12 mouse cellular contexts compared by ENCODE assay signal in genomic region chr10:24593556-24593955, GRCm38 (mm10). TPM values are rescaled to one million over a fixed set of nuclear protein-coding genes. Genes with fewer than 3 reads are reported as not detected.
A peak's percentile ranks its signal among the peaks of the same experiment; 100 is the strongest.
DNase-seq lines count a peak whose midpoint lies in the region; ATAC-seq lines count a peak whose summit lies in the region.
"Had no signal": no experiment of that assay in that cellular context is flagged by ENCODE, and none has a peak within 500 bp of the region (broad histone marks: within the 10 kb centered on the region; RNA-seq: fewer than 3 reads in every experiment).

No protein-coding gene starts in this region.

- 0 out of 2 replicates have a peak overlapping the region, but pooled peaks have one; percentile 33 for H3K27ac ChIP-seq in midbrain, embryonic 10.5 days (replicated peaks)
- no peak overlapping the region for H3K27ac ChIP-seq in midbrain, embryonic 16.5 days (ENCODE audit: low read length)
- H3K27ac ChIP-seq: limb, embryonic 15.5 days had no signal

- DNase-seq in embryo, embryonic 10.5 days (ENCODE audit: low spot score): peak; percentile 50
- DNase-seq in embryo, embryonic 10 days (ENCODE audit: low spot score): no peak
- DNase-seq in midbrain, embryonic 10.5 days (ENCODE audit: low spot score): no peak
- peak; percentile 50 to 54 for DNase-seq in heart, postnatal 36 days
- no peak for DNase-seq in left cerebral cortex, adult 11 months (ENCODE audit: low spot score)
- DNase-seq in cerebellum, postnatal 4 days (ENCODE audit: low spot score in 2 of 2): no peak
- DNase-seq: cerebellum, postnatal 25 days had no signal

- H3K27me3 ChIP-seq in midbrain, embryonic 10.5 days (ENCODE audit: low read depth, poor library complexity, severe bottlenecking): no peaks in the 10 kb centered on the region
- no peaks in the 10 kb centered on the region; the same call in 1 of the 2 replicates for H3K27me3 ChIP-seq in midbrain, embryonic 16.5 days (ENCODE audit: control insufficient read depth, insufficient read depth, low read depth, low read length)
- H3K27me3 ChIP-seq: limb, embryonic 15.5 days had no signal

- WGBS in midbrain, embryonic 10.5 days: 74% methylated on average over 4 of the region's 4 CpGs
- 77% methylated on average over 4 of the region's 4 CpGs for WGBS in midbrain, embryonic 16.5 days

- no peak overlapping the region for H3K4me2 ChIP-seq in midbrain, embryonic 16.5 days (ENCODE audit: low read length)
- H3K4me2 ChIP-seq: limb, embryonic 15.5 days had no signal

- no peak for ATAC-seq in midbrain, embryonic 16.5 days
- no peak for ATAC-seq in erythroblast, adult 5-6 weeks (replicated peaks; ENCODE audit: low FRiP score, poor library complexity, severe bottlenecking)
- ATAC-seq: forebrain, embryonic 14.5 days had no signal

- H3K36me3 ChIP-seq in midbrain, embryonic 10.5 days: peaks cover 16% of the 10 kb centered on the region
- no peaks in the 10 kb centered on the region for H3K36me3 ChIP-seq in midbrain, embryonic 16.5 days (ENCODE audit: control insufficient read depth, insufficient read depth, low read length)
- H3K36me3 ChIP-seq: limb, embryonic 15.5 days had no signal

- intact Hi-C loops in heart, postnatal 36 days (cut with DNase I): loop anchor here (1.0 to 10.0 kb wide), 3 partner anchors 28 to 259 kb away; no protein-coding TSS in a partner anchor

- no peak overlapping the region for H3K9ac ChIP-seq in midbrain, embryonic 16.5 days (ENCODE audit: low read depth, low read length)
- H3K9ac ChIP-seq: limb, embryonic 15.5 days had no signal

- H3K4me1 ChIP-seq in midbrain, embryonic 10.5 days: peaks cover 67% of the 10 kb centered on the region
- 0 out of 2 replicates have a peak, but pooled peaks cover 7% of the 10 kb centered on the region for H3K4me1 ChIP-seq in midbrain, embryonic 16.5 days (ENCODE audit: control insufficient read depth, insufficient read depth, low read length)

- no peak overlapping the region for H3K4me3 ChIP-seq in midbrain, embryonic 10.5 days
- H3K4me3 ChIP-seq in midbrain, embryonic 16.5 days (ENCODE audit: low read depth, low read length): no peak overlapping the region
- H3K4me3 ChIP-seq: limb, embryonic 15.5 days; megakaryocyte, embryonic 14.5 days had no signal

- no peaks in the 10 kb centered on the region for H3K9me3 ChIP-seq in midbrain, embryonic 10.5 days (replicated peaks)
- H3K9me3 ChIP-seq in midbrain, embryonic 16.5 days (replicated peaks; ENCODE audit: control insufficient read depth, low read length, poor library complexity, severe bottlenecking): no peaks in the 10 kb centered on the region
- H3K9me3 ChIP-seq: limb, embryonic 15.5 days had no signal

RNA-seq across cellular contexts. Expression of gene Ccn2, which starts 1.7 kb away (rescaled TPM):
- 7.1 and 10.3 TPM in 2 replicates for polyA plus RNA-seq in midbrain, embryonic 10.5 days (2016; fragmentation: Nextera tagmentation; extraction: Ambion mirVana)
- 2.0 and 3.6 TPM in 2 replicates for polyA plus RNA-seq in midbrain, embryonic 16.5 days (2015; fragmentation: Nextera tagmentation; extraction: Ambion mirVana)
- total RNA-seq in heart, postnatal 36 days (2021): 100 to 1,000 TPM in 1 of 2 experiments, 10 to 100 TPM in 1; 82.5 to 111 TPM
- total RNA-seq in erythroblast, adult 5-6 weeks (2015; ENCODE audit: low replicate concordance): 1.7 TPM in 1 of 2 replicates, not detected in the other
- 0.70 TPM in 1 of 2 replicates, not detected in the other for total RNA-seq in erythroblast, adult 5-6 weeks (2017; ENCODE audit: low replicate concordance)

Comparison
In these comparisons a context has a peak if more than half of its experiments do, and no peak if none do; other contexts are left out.
1. DNase-seq: peak in embryo, embryonic 10.5 days (single experiment) and heart, postnatal 36 days (2 of 2); none in embryo, embryonic 10 days (single experiment), midbrain, embryonic 10.5 days (single experiment), left cerebral cortex, adult 11 months (single experiment) and cerebellum, postnatal 4 days (0 of 2).
2. RNA of gene Ccn2, which starts 1.7 kb away (total RNA-seq): 82.5 to 111 TPM in heart, postnatal 36 days; 0.70 to 1.7 TPM in erythroblast, adult 5-6 weeks; every median in the first group is over 10 times any median in the second.